In the genomic region with DNA sequence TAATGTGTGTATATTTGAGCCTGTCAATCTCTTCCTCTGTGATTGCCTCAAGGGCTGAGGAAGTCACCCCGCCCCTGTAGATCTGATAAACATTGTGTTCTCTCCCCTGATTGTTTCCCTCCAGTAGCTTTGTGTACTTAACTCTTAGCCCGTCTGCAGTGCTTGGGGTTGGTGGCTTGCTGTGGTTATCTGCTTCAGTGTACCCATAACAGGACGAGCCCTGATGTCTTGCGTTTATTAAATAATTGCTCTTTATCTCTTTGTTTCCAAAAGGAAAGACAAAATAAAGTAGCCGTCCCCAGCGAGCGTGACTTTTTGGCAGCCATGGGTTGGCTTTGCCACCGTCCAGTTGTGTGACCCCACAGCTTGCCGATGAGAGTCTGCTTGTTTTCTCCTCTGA, we compare ENCODE assay signal across 25 mouse cellular contexts. TPM values are rescaled to one million over a fixed set of nuclear protein-coding genes. Genes with fewer than 3 reads are reported as not detected.
DNase-seq lines count a peak whose midpoint lies in the region; ATAC-seq and TF ChIP-seq lines count a peak whose summit lies in the region.
"Had no signal": no experiment of that assay in that cellular context is flagged by ENCODE, and none has a peak within 500 bp of the region (broad histone marks: within the 10 kb centered on the region; RNA-seq: fewer than 3 reads in every experiment).

No protein-coding gene starts in this region.

- H3K4me3 ChIP-seq in midbrain, embryonic 16.5 days (ENCODE audit: low read depth, low read length): no peak overlapping the region
- no peak overlapping the region for H3K4me3 ChIP-seq in midbrain, embryonic 13.5 days (replicated peaks)
- H3K4me3 ChIP-seq in lung, postnatal 0 days (ENCODE audit: low read depth, low read length): no peak overlapping the region
- no peak overlapping the region for H3K4me3 ChIP-seq in macrophage (ENCODE audit: inconsistent target)
- H3K4me3 ChIP-seq in gastrocnemius, adult 2 months: no peak overlapping the region
- H3K4me3 ChIP-seq: embryonic facial prominence, embryonic 10.5 days; heart, embryonic 12.5 days; hindbrain, embryonic 10.5 days; limb, embryonic 12.5 days; myocyte; neural tube, embryonic 13.5 days had no signal

- no peak overlapping the region for H3K4me2 ChIP-seq in midbrain, embryonic 16.5 days (ENCODE audit: low read length)
- H3K4me2 ChIP-seq in midbrain, embryonic 13.5 days (replicated peaks): no peak overlapping the region
- H3K4me2 ChIP-seq in lung, postnatal 0 days (replicated peaks; ENCODE audit: low read depth, low read length): no peak overlapping the region
- H3K4me2 ChIP-seq: heart, embryonic 12.5 days; limb, embryonic 12.5 days; liver, embryonic 11.5 days; lung, embryonic 14.5 days; neural tube, embryonic 13.5 days had no signal

- no peaks in the 10 kb centered on the region for H3K27me3 ChIP-seq in midbrain, embryonic 16.5 days (ENCODE audit: control insufficient read depth, insufficient read depth, low read depth, low read length)
- H3K27me3 ChIP-seq in midbrain, embryonic 13.5 days: no peaks in the 10 kb centered on the region
- no peaks in the 10 kb centered on the region for H3K27me3 ChIP-seq in lung, postnatal 0 days (replicated peaks; ENCODE audit: insufficient read depth, low read length)

- no peaks in the 10 kb centered on the region for H3K36me3 ChIP-seq in midbrain, embryonic 16.5 days (ENCODE audit: control insufficient read depth, insufficient read depth, low read length)
- no peaks in the 10 kb centered on the region for H3K36me3 ChIP-seq in midbrain, embryonic 13.5 days
- no peaks in the 10 kb centered on the region for H3K36me3 ChIP-seq in lung, postnatal 0 days (ENCODE audit: insufficient read depth, low read length)
- H3K36me3 ChIP-seq in macrophage (ENCODE audit: inconsistent target): no peaks in the 10 kb centered on the region
- H3K36me3 ChIP-seq: embryonic facial prominence, embryonic 10.5 days; heart, embryonic 12.5 days; hindbrain, embryonic 10.5 days; limb, embryonic 12.5 days; neural tube, embryonic 13.5 days had no signal

- DNase-seq in induced T-regulatory cell, adult 2 months (ENCODE audit: low read depth): peak; percentile 36
- peak; percentile 66 for DNase-seq in lung, postnatal 0 days (ENCODE audit: low spot score)
- no peak for DNase-seq in thymus, adult 18-20 months
- no peak for DNase-seq in gastrocnemius, adult 2 months
- DNase-seq: adrenal gland, postnatal 25 days; cerebellum, adult 9-11 months; gastrocnemius, postnatal 25 days; heart, adult 18-20 months; heart, postnatal 10 days; kidney, adult 18-20 months; kidney, postnatal 4 days; lung, embryonic 14.5 days had no signal

- H3K79me2 ChIP-seq in macrophage (ENCODE audit: inconsistent target): peaks cover 3% of the 10 kb centered on the region; the same call in 1 of the 2 replicates

- H3K27ac ChIP-seq in midbrain, embryonic 16.5 days (ENCODE audit: low read length): 0 out of 2 replicates have a peak overlapping the region, but pooled peaks have one; percentile 58
- H3K27ac ChIP-seq in midbrain, embryonic 13.5 days: no peak overlapping the region; the same call in 1 of the 2 replicates
- H3K27ac ChIP-seq in lung, postnatal 0 days (ENCODE audit: low read length): peak overlapping the region; percentile 43; the same call in 1 of the 2 replicates
- H3K27ac ChIP-seq in macrophage: peak overlapping the region; percentile 97
- H3K27ac ChIP-seq in gastrocnemius, adult 2 months: no peak overlapping the region
- H3K27ac ChIP-seq: embryonic facial prominence, embryonic 10.5 days; hindbrain, embryonic 10.5 days; limb, embryonic 12.5 days; neural tube, embryonic 13.5 days; stomach, postnatal 0 days had no signal

- TF ChIP-seq EP300 in lung, postnatal 0 days (IDR thresholded peaks at IDR 0.05): peak; percentile 96

- no peak for ATAC-seq in midbrain, embryonic 16.5 days
- ATAC-seq in midbrain, embryonic 13.5 days: no peak
- peak; percentile 76 for ATAC-seq in lung, postnatal 0 days
- ATAC-seq: forebrain, embryonic 16.5 days had no signal

- no peak for TF ChIP-seq CTCF in lung, postnatal 0 days (IDR thresholded peaks at IDR 0.05)
- TF ChIP-seq CTCF in gastrocnemius, adult 2 months (IDR thresholded peaks at IDR 0.05): no peak

- no peaks in the 10 kb centered on the region for H3K9me3 ChIP-seq in midbrain, embryonic 16.5 days (replicated peaks; ENCODE audit: control insufficient read depth, low read length, poor library complexity, severe bottlenecking)
- no peaks in the 10 kb centered on the region for H3K9me3 ChIP-seq in midbrain, embryonic 13.5 days
- no peaks in the 10 kb centered on the region for H3K9me3 ChIP-seq in lung, postnatal 0 days (ENCODE audit: low read length)
- H3K9me3 ChIP-seq: embryonic facial prominence, embryonic 10.5 days; heart, embryonic 12.5 days; hindbrain, embryonic 10.5 days; limb, embryonic 12.5 days; neural tube, embryonic 13.5 days had no signal

- peaks cover 13% of the 10 kb centered on the region for H3K4me1 ChIP-seq in midbrain, embryonic 16.5 days (ENCODE audit: control insufficient read depth, insufficient read depth, low read length)
- peaks cover 58% of the 10 kb centered on the region for H3K4me1 ChIP-seq in midbrain, embryonic 13.5 days (replicated peaks)
- H3K4me1 ChIP-seq in lung, postnatal 0 days (ENCODE audit: insufficient read depth, low read depth, low read length): peaks cover 4% of the 10 kb centered on the region; the same call in 1 of the 2 replicates
- H3K4me1 ChIP-seq: heart, embryonic 12.5 days; limb, embryonic 12.5 days had no signal

- no peak overlapping the region for H3K9ac ChIP-seq in midbrain, embryonic 16.5 days (ENCODE audit: low read depth, low read length)
- H3K9ac ChIP-seq in midbrain, embryonic 13.5 days (replicated peaks): no peak overlapping the region
- no peak overlapping the region for H3K9ac ChIP-seq in lung, postnatal 0 days (replicated peaks; ENCODE audit: low read depth)
- H3K9ac ChIP-seq: heart, embryonic 12.5 days; limb, embryonic 12.5 days; lung, embryonic 14.5 days; neural tube, embryonic 13.5 days had no signal

- 79% methylated on average over 9 of the region's 9 CpGs for WGBS in midbrain, embryonic 16.5 days
- 79% methylated on average over 9 of the region's 9 CpGs for WGBS in midbrain, embryonic 13.5 days
- 20% methylated on average over 9 of the region's 9 CpGs for WGBS in lung, postnatal 0 days
- WGBS in macrophage (ENCODE audit: missing documents): 74% methylated on average over 9 of the region's 9 CpGs

- intact Hi-C loops in gastrocnemius, adult 2 months (cut with DNase I): no loop called here

RNA-seq across cellular contexts. Expression of a gene that starts 30.7 kb away (rescaled TPM):
- 54.5 and 55.3 TPM in 2 replicates for polyA plus RNA-seq in midbrain, embryonic 16.5 days (2015; fragmentation: Nextera tagmentation; extraction: Ambion mirVana)
- 38.8 and 44.2 TPM in 2 replicates for polyA plus RNA-seq in midbrain, embryonic 13.5 days (2015; fragmentation: Nextera tagmentation; extraction: Ambion mirVana)
- 4.3 and 7.2 TPM in 2 replicates for polyA plus RNA-seq in lung, postnatal 0 days (2015; fragmentation: Nextera tagmentation; extraction: Ambion mirVana)
- 10 to 100 TPM in 1 of 26 experiments, 1 to 10 TPM in 13, under 1 TPM in 10, not detected in 2; 0.27 to 10.1 (median 1.9) TPM for total RNA-seq in macrophage (2018; cell fraction: chromatin; rRNA removed)
- total RNA-seq in macrophage (2018; cell fraction: cytosol; rRNA removed): 10 to 100 TPM in 12 of 26 experiments, 1 to 10 TPM in 7, under 1 TPM in 7; 0.48 to 16.7 (median 5.1) TPM
- 10 to 100 TPM in 2 of 26 experiments, 1 to 10 TPM in 14, under 1 TPM in 10; 0.17 to 24.0 (median 2.1) TPM for total RNA-seq in macrophage (2018; cell fraction: nucleus; rRNA removed)
- polyA plus RNA-seq in macrophage (2018): 3.5 to 13.8 TPM (median 11.2 TPM) in 3 replicates
- under 1 TPM; 0.28 to 0.31 TPM for total RNA-seq in gastrocnemius, adult 2 months (2021)
- total RNA-seq: common myeloid progenitor, adult 5-6 weeks had no signal

Comparison
In these comparisons a context has a peak if more than half of its experiments do, and no peak if none do; other contexts are left out.
1. H3K27ac ChIP-seq: peak in midbrain, embryonic 16.5 days (single experiment), lung, postnatal 0 days (single experiment) and macrophage (single experiment); none in midbrain, embryonic 13.5 days (single experiment) and gastrocnemius, adult 2 months (single experiment).
2. DNase-seq: peak in induced T-regulatory cell, adult 2 months (single experiment) and lung, postnatal 0 days (single experiment); none in thymus, adult 18-20 months (0 of 2) and gastrocnemius, adult 2 months (single experiment).